Mouse (Mus musculus): Measurements from ENCODE around the gene Fam19a5.

- no peak for TF ChIP-seq CTCF (IDR thresholded peaks at IDR 0.05; ENCODE audit: low read depth)
- no peak for TF ChIP-seq EP300 (optimal IDR thresholded peaks at IDR 0.05)
Measured at GRCm38 (mm10) chr15:87646313-87647061, 102.4 kb downstream of the Fam19a5 start.
